Mouse (Mus musculus) thymus, adult 2 months (tissue): ENCODE measurements around the gene Prdm16. TPM values are rescaled to one million over a fixed set of nuclear protein-coding genes. Genes with fewer than 3 reads are reported as not detected.

ENCODE experiments used
- DNase-seq: peaks from one replicate; pipeline ENCODE4 v3.0.0; 2021
- H3K27ac ChIP-seq: fragments of 200-500 bp; 2 replicates; pipeline ENCODE4 v1.5.1; 2012; ENCODE audit warnings: low read length, control low read depth; ENCODE audit not compliant: control insufficient read depth, insufficient read depth
- H3K27me3 ChIP-seq: fragments of 200-500 bp; 2 replicates; pipeline ENCODE4 v1.6.1; 2012; ENCODE audit warnings: mild to moderate bottlenecking, low read length, moderate library complexity, mixed read lengths; ENCODE audit not compliant: control insufficient read depth, insufficient read depth
- H3K36me3 ChIP-seq: fragments of 200-500 bp; 2 replicates; pipeline ENCODE4 v1.6.1; 2012; ENCODE audit warnings: mild to moderate bottlenecking, low read length, moderate library complexity; ENCODE audit not compliant: control insufficient read depth, insufficient read depth
- H3K4me1 ChIP-seq: fragments of 200-500 bp; replicated peaks from 2 replicates; pipeline ENCODE4 v1.6.1; 2012; ENCODE audit warnings: low read length; ENCODE audit not compliant: control insufficient read depth, insufficient read depth
- H3K4me3 ChIP-seq: fragments of 200-500 bp; 2 replicates; pipeline ENCODE4 v1.5.1; 2012; ENCODE audit warnings: mild to moderate bottlenecking, low read length, control low read depth, moderate library complexity; ENCODE audit not compliant: control insufficient read depth, insufficient read depth
- CTCF ChIP-seq: fragments of 200-500 bp; IDR thresholded peaks from 2 replicates; pipeline ENCODE4 v1.5.1; 2012; ENCODE audit warnings: mild to moderate bottlenecking, control low read depth, low read length, moderate library complexity, borderline replicate concordance; ENCODE audit not compliant: control insufficient read depth, poor library complexity, insufficient read depth; ENCODE audit errors: extremely low read depth
- POLR2A ChIP-seq: fragments of 200-500 bp; IDR thresholded peaks from 2 replicates; pipeline ENCODE4 v1.6.1; 2012; ENCODE audit warnings: mild to moderate bottlenecking, low read length, control low read depth, moderate library complexity; ENCODE audit not compliant: control insufficient read depth, poor library complexity, insufficient read depth; ENCODE audit errors: extremely low read depth
- WGBS: fragments of 180-500 bp; shearing (Covaris S2); methylation state at CpG from one replicate; pipeline ENCODE4 v1.1.7; 2018; 5-methylcytosine and 5-hydroxymethylcytosine counted together
- polyA plus RNA-seq: library from polyadenylated mRNA; depleted of rRNA; stranded (reverse); fragments of >200 nt; gene quantifications from 2 replicates; pipeline ENCODE4 v1.2.3, GENCODE M21; 2012

Prdm16 gene
- polyA plus RNA-seq, 1 experiment, result 4.5 TPM

DNA sequence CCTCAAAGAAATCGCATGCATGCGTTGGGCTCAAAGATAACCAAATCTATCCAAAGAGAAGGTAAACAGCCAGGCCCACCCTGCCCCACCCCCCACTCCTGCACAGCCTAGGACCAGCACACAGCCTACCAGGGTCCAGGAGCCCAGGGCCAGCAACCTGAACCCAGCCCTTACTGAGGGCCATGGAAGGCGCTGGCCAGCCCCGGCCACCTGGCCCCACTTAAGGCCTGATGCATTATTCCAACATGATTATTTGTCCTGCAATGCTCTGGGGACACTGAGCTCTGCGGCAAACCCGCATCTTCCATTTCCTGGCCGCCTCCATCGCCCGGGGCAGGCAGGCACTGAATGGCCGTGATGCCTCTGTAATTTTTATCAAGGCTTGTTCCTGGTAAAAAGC is 96.0 kb downstream of the Prdm16 start:
- WGBS, result 95% methylated on average over 10 of the region's 10 CpGs
- Histone ChIP-seq H3K27me3 (no peaks in the 10 kb centered on the region), H3K36me3 (no peaks in the 10 kb centered on the region), H3K4me3 (no peak overlapping the region), H3K27ac (no peak overlapping the region), H3K4me1 (no peaks in the 10 kb centered on the region)
- no peak for DNase-seq
- TF ChIP-seq POLR2A, result no peak
- no peak for TF ChIP-seq CTCF

DNA sequence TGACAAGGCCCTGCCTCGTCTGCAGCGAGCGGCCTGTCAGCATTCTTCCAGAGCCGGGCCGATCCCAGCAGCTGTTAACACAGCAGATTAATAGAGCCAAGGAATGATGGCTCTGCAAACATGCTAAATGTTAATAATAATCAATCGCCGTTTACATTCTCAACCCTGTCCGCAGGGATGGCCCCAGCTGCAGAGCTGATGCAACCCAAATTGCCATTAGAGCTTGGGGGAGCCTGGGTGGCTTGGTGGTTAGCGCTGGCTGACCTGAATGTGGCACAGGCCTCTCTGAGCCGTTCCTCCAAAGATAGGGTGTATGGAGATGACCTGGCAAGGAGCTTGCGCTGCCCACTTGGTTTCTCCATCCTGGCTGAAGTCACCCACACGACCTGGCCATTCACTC is 97.0 kb downstream of the Prdm16 start:
- H3K4me3 ChIP-seq, result no peak overlapping the region
- H3K36me3 ChIP-seq, result no peaks in the 10 kb centered on the region
- TF ChIP-seq POLR2A (no peak), CTCF (no peak)
- H3K4me1 ChIP-seq, result no peaks in the 10 kb centered on the region
- 97% methylated on average over 12 of the region's 12 CpGs for WGBS
- no peaks in the 10 kb centered on the region for H3K27me3 ChIP-seq
- H3K27ac ChIP-seq, result no peak overlapping the region
- no peak for DNase-seq

DNA sequence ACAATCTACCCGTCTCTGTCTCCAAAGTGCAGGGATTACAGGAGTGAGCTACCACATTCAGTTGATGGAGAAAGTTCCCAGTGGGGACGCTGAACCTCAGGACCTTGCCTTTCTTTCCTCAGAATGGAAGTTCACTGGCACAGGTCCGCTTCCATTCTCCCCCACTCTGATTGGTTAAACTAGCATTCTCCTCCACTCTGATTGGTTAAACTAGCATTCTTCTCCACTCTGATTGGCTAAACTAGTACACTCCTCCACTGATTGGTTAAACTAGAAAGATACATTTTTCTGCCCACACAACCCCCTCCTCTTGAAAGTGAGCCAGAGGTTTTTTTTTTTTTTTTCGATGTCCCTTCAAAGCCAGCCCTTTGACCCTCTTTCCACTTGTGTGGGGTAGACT is 97.9 kb downstream of the Prdm16 start:
- DNase-seq, result no peak
- 93% methylated on average over 4 of the region's 4 CpGs for WGBS

DNA sequence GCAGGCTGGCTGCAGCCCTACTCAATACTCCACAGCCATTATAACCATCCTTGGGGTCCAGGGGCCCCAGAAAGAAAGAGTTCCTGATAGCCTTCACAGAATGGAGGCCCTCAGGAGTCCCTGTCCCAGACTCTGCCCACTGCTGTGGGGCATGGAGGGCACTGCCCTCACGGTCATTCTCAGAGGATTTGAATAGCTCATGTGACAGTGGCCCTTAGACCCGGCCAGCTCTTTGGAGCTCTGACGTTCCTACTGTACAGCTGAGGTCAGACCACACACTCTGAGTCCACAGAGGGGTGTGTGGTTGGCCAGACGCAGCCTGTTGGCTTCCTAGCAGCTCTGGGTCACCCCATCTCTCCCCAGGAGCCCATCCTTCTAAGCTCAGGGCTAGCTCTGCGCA is 100.6 kb downstream of the Prdm16 start:
- 67% methylated on average over 5 of the region's 5 CpGs for WGBS

More for the DNA sequence above, 97.9 kb downstream of the Prdm16 start:
- no peaks in the 10 kb centered on the region for H3K27me3 ChIP-seq
- no peaks in the 10 kb centered on the region for H3K4me1 ChIP-seq
- no peak for TF ChIP-seq CTCF
- TF ChIP-seq POLR2A, result no peak
- no peak overlapping the region for H3K27ac ChIP-seq
- H3K4me3 ChIP-seq, result no peak overlapping the region
- H3K36me3 ChIP-seq, result no peaks in the 10 kb centered on the region

DNA sequence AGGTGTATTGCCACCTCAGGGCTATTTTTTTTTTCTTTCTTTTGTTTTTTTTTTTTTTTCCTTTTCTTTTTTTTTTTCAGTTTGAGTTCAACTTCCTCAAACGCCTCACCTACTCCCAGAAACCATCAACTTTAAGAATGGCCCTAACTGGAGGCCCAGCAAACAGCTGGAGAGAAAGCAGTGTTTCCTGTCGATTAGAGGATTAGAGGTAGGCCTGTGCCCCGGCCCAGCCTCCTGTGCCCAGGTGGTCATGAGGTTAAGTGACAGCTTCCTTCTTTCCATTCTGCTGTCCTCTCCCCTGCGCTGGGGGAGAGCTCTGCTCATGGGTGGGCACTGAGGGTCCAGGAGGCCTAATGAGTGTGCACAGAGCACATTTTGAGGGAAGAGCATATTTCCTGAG is 105.3 kb downstream of the Prdm16 start:
- Histone ChIP-seq H3K4me1 (no peaks in the 10 kb centered on the region), H3K27ac (no peak overlapping the region), H3K27me3 (no peaks in the 10 kb centered on the region; the same call in 1 of the 2 replicates), H3K4me3 (no peak overlapping the region), H3K36me3 (no peaks in the 10 kb centered on the region)
- 23% methylated on average over 4 of the region's 4 CpGs for WGBS
- TF ChIP-seq CTCF, result no peak
- no peak for TF ChIP-seq POLR2A
- DNase-seq, result no peak

More for the DNA sequence above, 100.6 kb downstream of the Prdm16 start:
- H3K27me3 ChIP-seq, result no peaks in the 10 kb centered on the region
- no peak for TF ChIP-seq POLR2A
- DNase-seq, result no peak
- H3K27ac ChIP-seq, result no peak overlapping the region
- no peak overlapping the region for H3K4me3 ChIP-seq
- H3K4me1 ChIP-seq, result no peaks in the 10 kb centered on the region
- no peaks in the 10 kb centered on the region for H3K36me3 ChIP-seq

DNA sequence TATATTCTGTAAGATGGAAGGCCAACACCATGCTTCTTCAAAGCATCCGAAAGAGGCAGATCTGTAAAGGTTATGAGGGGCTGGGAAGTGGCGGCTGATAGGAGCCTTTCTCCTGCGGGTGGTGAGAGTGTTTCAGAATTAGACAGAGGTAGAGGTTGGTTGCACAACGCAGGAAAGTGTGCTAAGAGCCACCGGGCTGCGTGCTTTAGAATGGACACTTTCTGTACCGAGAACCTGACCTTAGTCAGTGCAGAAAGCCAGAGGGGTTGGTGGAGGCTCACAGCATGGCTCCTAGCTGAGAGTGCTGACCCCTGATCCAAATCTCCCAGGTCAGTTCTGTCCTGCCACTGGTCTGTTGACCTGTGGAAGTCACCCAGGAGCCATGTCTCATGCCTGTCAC is 106.3 kb downstream of the Prdm16 start:
- no peak overlapping the region for H3K27ac ChIP-seq
- no peaks in the 10 kb centered on the region; the same call in 1 of the 2 replicates for H3K27me3 ChIP-seq
- TF ChIP-seq CTCF (no peak), POLR2A (no peak)
- DNase-seq, result no peak
- H3K36me3 ChIP-seq, result no peaks in the 10 kb centered on the region
- no peak overlapping the region for H3K4me3 ChIP-seq
- no peaks in the 10 kb centered on the region for H3K4me1 ChIP-seq
- 50% methylated on average over 7 of the region's 7 CpGs for WGBS

DNA sequence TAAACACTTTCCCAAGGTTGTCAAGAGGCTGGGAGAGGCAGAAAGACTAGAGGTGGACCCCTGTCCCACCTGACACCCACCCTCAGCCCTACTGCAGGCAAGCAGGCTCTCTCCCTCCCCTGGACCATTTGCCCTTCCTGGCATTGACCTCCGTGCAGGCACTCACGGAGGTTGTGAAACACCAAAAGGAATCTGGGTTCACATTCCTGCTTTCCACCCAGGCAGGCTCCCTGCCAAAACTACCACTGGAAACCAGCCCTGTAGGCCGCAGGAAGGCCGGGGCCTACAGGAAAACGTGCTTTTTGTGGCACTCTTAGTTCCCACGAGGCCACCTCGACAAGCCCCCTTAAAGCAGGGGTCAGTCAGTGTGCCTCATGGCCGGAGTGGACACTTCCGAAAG is 109.2 kb downstream of the Prdm16 start:
- no peaks in the 10 kb centered on the region for H3K4me1 ChIP-seq
- TF ChIP-seq POLR2A, result no peak
- TF ChIP-seq CTCF, result no peak
- WGBS, result 88% methylated on average over 9 of the region's 9 CpGs
- DNase-seq, result no peak
- H3K27ac ChIP-seq, result no peak overlapping the region
- no peaks in the 10 kb centered on the region; the same call in 1 of the 2 replicates for H3K27me3 ChIP-seq
- no peak overlapping the region for H3K4me3 ChIP-seq
- no peaks in the 10 kb centered on the region for H3K36me3 ChIP-seq
